Mouse (Mus musculus): ENCODE measurements around the gene Hspa1l. TPM values are rescaled to one million over a fixed set of nuclear protein-coding genes. Genes with fewer than 3 reads are reported as not detected.
"Not testable (repeated sequence)": the region's sequence is repeated elsewhere in the genome, so short reads cannot be mapped to it uniquely, and the experiment has no call there.

The Hspa1l gene
- polyA plus RNA-seq, 1 experiment, result 0.50 TPM

DNA sequence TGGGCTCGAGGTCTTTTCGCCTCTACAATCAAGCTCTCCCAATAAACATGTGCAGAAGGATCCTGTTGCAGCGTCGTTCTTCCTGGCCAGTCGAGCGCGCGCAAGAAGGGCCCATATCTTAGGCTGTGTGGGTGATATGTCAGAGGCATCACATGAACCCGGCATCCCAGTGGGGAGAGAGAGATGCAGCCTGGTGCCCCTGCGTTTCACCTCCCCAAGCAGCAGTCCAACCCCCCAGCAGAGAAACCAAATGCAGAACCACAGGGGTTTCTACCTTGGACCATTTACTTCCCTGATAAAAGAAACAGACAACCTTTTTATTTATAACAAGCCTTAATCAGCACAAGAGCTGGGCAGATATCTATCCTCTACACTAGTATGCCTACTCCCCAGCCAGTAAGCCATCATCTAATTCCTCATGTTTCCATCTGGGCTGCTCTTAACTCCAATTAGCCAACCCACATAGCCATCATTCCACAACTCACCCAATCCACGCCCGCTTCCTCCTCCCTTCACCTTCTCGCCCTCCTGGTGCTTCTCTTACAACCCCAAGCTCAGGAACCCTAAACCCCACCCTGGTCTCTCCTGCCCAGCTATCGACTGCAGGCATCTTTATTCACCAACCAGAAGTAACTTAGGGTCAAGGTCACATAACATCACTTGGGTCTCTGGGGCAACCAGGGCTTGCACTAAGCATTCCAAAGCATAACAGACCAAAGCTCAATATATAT is 24.1 kb downstream of the Hspa1l start:
- H3K27ac ChIP-seq (ENCODE audit: insufficient read depth, low read length), result no peak overlapping the region
- H3K4me3 ChIP-seq (ENCODE audit: insufficient read depth, low read length), result no peak overlapping the region
- TF ChIP-seq CTCF (IDR thresholded peaks at IDR 0.05; ENCODE audit: extremely low read depth, insufficient read depth, low read length) (no peak), POLR2A (IDR thresholded peaks at IDR 0.05; ENCODE audit: extremely low read depth, insufficient read depth, low read length) (no peak)
- H3K4me1 ChIP-seq (ENCODE audit: control insufficient read depth, insufficient read depth, low read length), result no peaks in the 10 kb centered on the region

DNA sequence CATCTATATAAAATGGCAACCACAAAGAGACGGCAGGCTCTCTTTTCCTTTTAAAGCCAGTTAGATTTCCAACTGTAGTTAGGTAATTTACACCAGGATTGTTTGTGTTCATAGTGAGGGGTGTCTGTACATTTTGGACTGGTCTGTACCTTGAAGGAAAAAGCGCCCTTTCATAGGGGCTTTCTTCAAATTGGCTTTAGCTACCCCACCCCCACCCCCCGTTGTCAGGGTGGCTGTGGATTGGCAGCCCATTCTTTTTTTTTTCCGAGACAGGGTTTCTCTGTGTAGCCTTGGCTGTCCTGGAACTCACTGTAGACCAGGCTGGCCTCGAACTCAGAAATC is 24.6 kb downstream of the Hspa1l start:
- TF ChIP-seq POLR2A (IDR thresholded peaks at IDR 0.05; ENCODE audit: extremely low read depth, insufficient read depth, low read length) (no peak), CTCF (IDR thresholded peaks at IDR 0.05; ENCODE audit: extremely low read depth, insufficient read depth, low read length) (no peak)
- no peak overlapping the region for H3K4me3 ChIP-seq (ENCODE audit: insufficient read depth, low read length)
- no peaks in the 10 kb centered on the region; the same call in 1 of the 2 replicates for H3K4me1 ChIP-seq (ENCODE audit: control insufficient read depth, insufficient read depth, low read length)
- H3K27ac ChIP-seq (ENCODE audit: insufficient read depth, low read length), result no peak overlapping the region

DNA sequence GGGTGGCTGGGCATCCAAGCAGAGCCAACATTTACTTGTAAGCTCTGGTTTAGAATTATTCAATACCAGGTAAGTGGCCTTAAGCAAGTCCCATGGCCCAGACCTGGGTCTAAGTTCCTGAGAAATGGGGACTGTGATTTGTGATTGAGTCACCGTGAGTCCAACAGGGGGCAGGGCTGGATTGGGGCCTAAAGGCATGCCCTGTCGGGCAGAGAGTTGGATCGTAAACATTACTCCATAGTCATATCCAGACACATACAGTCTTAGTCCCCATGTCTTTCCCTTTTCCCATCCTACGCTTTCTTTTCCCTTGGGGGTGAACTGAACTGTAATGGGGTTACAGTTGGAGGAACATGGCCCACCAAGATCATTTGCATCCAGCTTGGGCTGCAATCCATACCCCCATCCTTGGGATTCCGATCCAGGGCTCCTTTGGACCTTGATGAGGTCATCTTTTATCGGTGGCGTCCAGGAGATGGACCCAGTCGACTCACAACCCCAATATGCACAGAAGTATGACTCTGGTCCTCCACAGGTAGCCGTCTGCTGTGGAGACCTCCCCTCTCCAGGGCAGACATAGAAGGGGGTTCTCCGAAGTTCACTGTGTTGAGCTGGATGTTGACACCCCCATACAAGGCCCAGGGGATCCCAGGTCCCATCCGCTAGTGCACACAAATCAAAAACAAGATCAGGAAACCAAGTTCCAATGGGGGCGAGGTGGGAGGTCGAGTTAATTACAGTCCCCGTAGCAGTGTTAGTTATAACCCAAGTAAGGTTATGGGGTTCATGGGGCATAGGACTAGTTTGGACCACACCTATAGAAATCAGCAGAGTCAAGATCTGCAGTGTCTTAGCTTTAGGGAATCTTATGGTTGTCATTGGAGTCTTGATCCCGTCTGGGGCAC is 26.3 kb downstream of the Hspa1l start:
- Histone ChIP-seq H3K4me3 (ENCODE audit: insufficient read depth, low read length) (no peak overlapping the region), H3K27ac (ENCODE audit: insufficient read depth, low read length) (no peak overlapping the region), H3K4me1 (ENCODE audit: control insufficient read depth, insufficient read depth, low read length) (peaks cover 4% of the 10 kb centered on the region; the same call in 1 of the 2 replicates)
- TF ChIP-seq POLR2A (IDR thresholded peaks at IDR 0.05; ENCODE audit: extremely low read depth, insufficient read depth, low read length) (no peak), CTCF (IDR thresholded peaks at IDR 0.05; ENCODE audit: extremely low read depth, insufficient read depth, low read length) (no peak)

GRCm38 (mm10) chr17:34999871-35000716 is 27.6 kb downstream of the Hspa1l start:
- H3K4me3 ChIP-seq (ENCODE audit: insufficient read depth, low read length), result peak overlapping the region; percentile 94
- not testable (repeated sequence) for H3K4me1 ChIP-seq (ENCODE audit: control insufficient read depth, insufficient read depth, low read length); H3K27ac ChIP-seq (ENCODE audit: insufficient read depth, low read length)

- TF ChIP-seq CTCF (IDR thresholded peaks at IDR 0.05; ENCODE audit: extremely low read depth, insufficient read depth, low read length), result no peak
- TF ChIP-seq POLR2A (IDR thresholded peaks at IDR 0.05; ENCODE audit: extremely low read depth, insufficient read depth, low read length), result peak; percentile 22; the same call in 1 of the 2 replicates
- Histone ChIP-seq H3K4me3 (ENCODE audit: insufficient read depth, low read length) (peak within 1 kb of the TSS; percentile 94), H3K27ac (ENCODE audit: insufficient read depth, low read length) (peak within 1 kb of the TSS; percentile 100), H3K4me1 (ENCODE audit: control insufficient read depth, insufficient read depth, low read length) (peaks cover 4% of the 10 kb centered on the region; the same call in 1 of the 2 replicates)
Measured at GRCm38 (mm10) chr17:35000717-35001451, 28.4 kb downstream of the Hspa1l start, which contains the start of gene Vars. Gene Vars (plus strand): TSS chr17:35000987.

DNA sequence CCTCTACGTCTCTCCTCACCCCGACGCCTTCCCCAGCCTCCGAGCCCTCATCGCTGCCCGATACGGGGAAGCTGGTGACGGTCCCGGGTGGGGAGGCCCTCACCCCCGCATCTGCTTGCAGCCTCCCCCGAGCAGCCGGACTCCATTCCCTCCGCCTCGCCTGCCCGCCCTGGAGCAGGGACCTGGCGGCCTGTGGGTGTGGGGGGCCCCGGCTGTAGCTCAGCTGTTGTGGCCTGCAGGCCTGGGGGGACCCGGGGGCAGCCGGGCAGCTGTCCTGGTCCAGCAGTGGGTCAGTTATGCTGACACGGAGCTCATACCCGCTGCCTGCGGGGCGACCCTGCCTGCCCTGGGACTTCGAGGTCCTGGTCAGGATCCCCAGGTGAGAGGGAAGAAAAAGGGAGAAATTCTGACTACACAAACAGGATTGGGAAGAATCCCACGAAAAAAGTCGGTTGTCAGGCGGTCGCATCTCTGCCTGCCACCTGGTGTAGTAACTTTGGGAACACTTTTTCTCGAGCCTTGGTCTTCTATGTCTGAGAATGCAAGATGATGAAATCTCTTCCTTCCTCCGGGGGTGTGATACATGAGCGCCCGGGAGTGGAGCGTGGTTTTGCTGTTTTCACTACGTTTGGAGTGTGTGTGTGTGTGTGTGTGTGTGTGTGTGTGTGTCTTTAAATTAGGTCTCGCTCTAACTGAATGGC is 29.1 kb downstream of the Hspa1l start:
- TF ChIP-seq POLR2A (IDR thresholded peaks at IDR 0.05; ENCODE audit: extremely low read depth, insufficient read depth, low read length), result no peak
- TF ChIP-seq CTCF (IDR thresholded peaks at IDR 0.05; ENCODE audit: extremely low read depth, insufficient read depth, low read length), result no peak
- Histone ChIP-seq H3K27ac (ENCODE audit: insufficient read depth, low read length) (peak overlapping the region; percentile 100), H3K4me1 (ENCODE audit: control insufficient read depth, insufficient read depth, low read length) (peaks cover 4% of the 10 kb centered on the region; the same call in 1 of the 2 replicates), H3K4me3 (ENCODE audit: insufficient read depth, low read length) (peak overlapping the region; percentile 94)

GRCm38 (mm10) chr17:35002153-35002865 is 29.8 kb downstream of the Hspa1l start:
- no peak overlapping the region for H3K27ac ChIP-seq (ENCODE audit: insufficient read depth, low read length)
- TF ChIP-seq CTCF (IDR thresholded peaks at IDR 0.05; ENCODE audit: extremely low read depth, insufficient read depth, low read length) (no peak), POLR2A (IDR thresholded peaks at IDR 0.05; ENCODE audit: extremely low read depth, insufficient read depth, low read length) (no peak)
- peaks cover 4% of the 10 kb centered on the region; the same call in 1 of the 2 replicates for H3K4me1 ChIP-seq (ENCODE audit: control insufficient read depth, insufficient read depth, low read length)
- peak overlapping the region; percentile 94; the same call in 1 of the 2 replicates for H3K4me3 ChIP-seq (ENCODE audit: insufficient read depth, low read length)
